ENCODE assay signal across 20 mouse cellular contexts in genomic region chr5:135678481-135678880, GRCm38 (mm10).
"Had no signal": no experiment of that assay in that cellular context is flagged by ENCODE, and none has a peak within 500 bp of the region (broad histone marks: within the 10 kb centered on the region; RNA-seq: fewer than 3 reads in every experiment).

No protein-coding gene starts in this region.

- H3K4me3 ChIP-seq: intestine, embryonic 15.5 days; layer of hippocampus, adult 2 months; left cerebral cortex, adult 2 months; liver, embryonic 13.5 days; midbrain, embryonic 12.5 days; midbrain, embryonic 15.5 days; neural tube, embryonic 12.5 days; neural tube, embryonic 15.5 days had no signal

- H3K27ac ChIP-seq: intestine, embryonic 15.5 days; kidney, postnatal 0 days; layer of hippocampus, adult 2 months; left cerebral cortex, adult 2 months; liver, embryonic 13.5 days; macrophage; midbrain, embryonic 12.5 days; midbrain, embryonic 15.5 days; neural tube, embryonic 12.5 days; neural tube, embryonic 15.5 days; stomach, postnatal 0 days had no signal

- ATAC-seq: intestine, embryonic 15.5 days; lung, postnatal 0 days; midbrain, embryonic 15.5 days had no signal

- H3K36me3 ChIP-seq: intestine, embryonic 15.5 days; liver, embryonic 13.5 days; midbrain, embryonic 12.5 days; midbrain, embryonic 15.5 days; neural tube, embryonic 12.5 days; neural tube, embryonic 15.5 days had no signal

- H3K9me3 ChIP-seq: intestine, embryonic 15.5 days; liver, embryonic 13.5 days; midbrain, embryonic 12.5 days; midbrain, embryonic 15.5 days; neural tube, embryonic 12.5 days; neural tube, embryonic 15.5 days had no signal

- H3K9ac ChIP-seq: intestine, embryonic 15.5 days; liver, embryonic 13.5 days; lung, embryonic 14.5 days; midbrain, embryonic 12.5 days; midbrain, embryonic 15.5 days; neural tube, embryonic 12.5 days; neural tube, embryonic 15.5 days had no signal

- H3K4me2 ChIP-seq: intestine, embryonic 15.5 days; liver, embryonic 13.5 days; lung, embryonic 14.5 days; midbrain, embryonic 12.5 days; midbrain, embryonic 15.5 days; neural tube, embryonic 12.5 days; neural tube, embryonic 15.5 days had no signal

- DNase-seq: kidney, adult 11 months; kidney, postnatal 4 days; layer of hippocampus, postnatal 36 days; liver, embryonic 13.5 days; lung, embryonic 14.5 days; right cerebral cortex, postnatal 4 days; thymus, adult 2 months; thymus, postnatal 14 days; thymus, postnatal 4 days had no signal

- H3K27me3 ChIP-seq: intestine, embryonic 15.5 days; liver, embryonic 13.5 days; midbrain, embryonic 15.5 days; neural tube, embryonic 12.5 days; neural tube, embryonic 15.5 days had no signal
